Mouse (Mus musculus) gastrocnemius, postnatal 14 days (tissue): ENCODE data around the gene Scrn2. TPM values are rescaled to one million over a fixed set of nuclear protein-coding genes. Genes with fewer than 3 reads are reported as not detected.
A peak's percentile ranks its signal among the peaks of the same experiment; 100 is the strongest.

Source experiments
- DNase-seq: peaks from one replicate; pipeline ENCODE4 v3.0.0; 2021; ENCODE audit warnings: mixed read lengths
- intact Hi-C: fragments of 180-260 bp; cut with DNase I; formaldehyde crosslinking; loops from one replicate; pipeline ENCODE4 v1.15.1; 2025; ENCODE audit warnings: low total_unique reads
- long read RNA-seq, 2 experiments: library from polyadenylated mRNA; stranded (forward); transcript quantifications; one replicate each; pipeline ENCODE4 v2.0.0; 2021
- total RNA-seq, 2 experiments: library from RNA; stranded (reverse); gene quantifications; 2 replicates each; pipeline ENCODE4 v1.2.3; 2021

Gene Scrn2
- total RNA-seq, result 10 to 100 TPM in 1 of 2 experiments, 1 to 10 TPM in 1; 8.9 to 10.4 TPM
- long read RNA-seq, experiment 1, transcript Scrn2-201 (8 exons, 1,530 nt), result major isoform, 8 of 9 reads
- long read RNA-seq, experiment 1, partial matches to known transcripts, result 0 of 9 reads
- long read RNA-seq, experiment 1, other reads (novel, unspliced or antisense), result 1 of 9 reads
- long read RNA-seq, experiment 2, transcript Scrn2-201 (8 exons, 1,530 nt), result major isoform, 17 of 20 reads
- long read RNA-seq, experiment 2, partial matches to known transcripts, result 1 of 20 reads
- long read RNA-seq, experiment 2, other reads (novel, unspliced or antisense), result 2 of 20 reads

DNA sequence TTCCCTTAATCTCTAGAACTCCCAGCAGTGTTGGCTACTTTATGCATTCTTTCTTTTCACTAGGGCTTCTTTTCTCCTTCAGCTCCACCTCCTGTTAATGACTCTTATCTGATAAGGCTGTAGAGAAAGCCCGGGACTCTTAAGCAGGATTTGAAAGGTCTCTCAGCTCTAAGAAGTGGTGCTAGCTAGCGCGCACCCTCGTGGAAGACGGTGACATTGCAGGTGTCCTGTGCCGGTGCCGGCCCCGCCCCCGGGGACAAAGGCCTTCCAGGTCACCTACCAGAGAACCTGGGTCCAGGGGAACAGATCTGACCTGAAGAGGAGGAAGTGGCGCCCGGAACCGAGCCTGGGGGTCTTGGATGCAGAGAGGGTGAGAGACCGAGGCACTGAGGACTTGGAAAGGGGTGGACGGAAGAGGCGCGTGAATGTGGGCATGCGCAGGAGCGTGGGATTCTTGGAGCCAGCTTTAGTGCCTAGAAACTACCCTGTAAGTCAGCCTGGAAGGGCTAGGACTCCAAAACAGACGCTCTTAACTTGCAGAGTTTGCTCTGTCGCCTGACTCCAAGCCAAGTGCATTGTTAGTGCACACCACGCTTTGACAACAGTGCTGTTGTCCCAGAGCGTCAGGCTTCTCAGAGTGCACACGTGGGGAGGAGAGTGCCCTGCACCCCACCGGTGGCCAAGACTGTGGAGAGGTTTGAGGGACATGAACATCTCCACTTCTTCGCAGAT, at the start of gene Scrn2:
TSS of gene Scrn2 (plus strand) at position 253 of the 732 bp plus-strand sequence.
- intact Hi-C loops, result loop anchor here (5.0 kb wide), 1 partner anchor 118 kb away; no protein-coding TSS in a partner anchor

DNA sequence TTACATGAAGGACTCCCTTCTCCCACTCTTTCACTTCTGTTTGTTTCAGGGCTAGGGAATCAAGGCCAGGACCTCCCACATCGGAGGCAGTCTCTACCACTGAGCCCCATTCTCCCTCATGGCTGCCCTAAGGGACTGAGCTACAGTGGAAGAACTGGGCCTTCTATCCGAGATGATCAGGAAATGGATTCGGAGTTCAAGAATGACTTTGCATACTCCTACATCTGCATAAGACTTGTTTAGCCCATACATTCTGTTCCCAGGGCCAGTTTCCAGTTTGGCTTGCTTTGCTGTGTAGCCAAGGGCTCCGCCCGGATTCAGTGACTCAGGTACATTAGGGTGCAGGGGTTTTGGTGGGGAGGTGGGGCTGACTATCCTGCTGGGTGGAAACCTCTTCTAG, 49.7 kb upstream of the Scrn2 start:
- intact Hi-C loops, result no loop called here
- no peak for DNase-seq

More for the DNA sequence above, at the start of gene Scrn2:
- peak; percentile 78 for DNase-seq

DNA sequence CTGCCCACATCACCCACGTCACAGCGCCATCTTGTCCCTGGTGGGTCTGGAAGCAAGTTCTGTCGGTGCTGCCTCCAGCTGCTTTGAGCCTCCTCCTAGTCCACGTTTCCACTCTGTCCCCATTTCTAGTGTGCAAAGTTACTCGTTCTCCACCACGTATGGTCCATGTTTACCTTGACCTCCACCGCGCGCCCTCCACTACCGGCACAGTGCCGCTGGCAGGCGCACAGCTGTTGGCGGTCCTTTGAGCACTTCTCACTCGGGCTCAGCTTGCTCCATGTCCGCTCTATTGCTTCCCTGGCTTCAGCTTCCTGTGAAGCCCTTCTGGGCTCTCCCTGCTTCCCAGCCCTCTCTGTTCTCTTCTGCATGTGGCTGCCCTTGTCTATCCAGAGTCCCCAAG, 48.3 kb upstream of the Scrn2 start:
- no peak for DNase-seq
- intact Hi-C loops, result no loop called here

DNA sequence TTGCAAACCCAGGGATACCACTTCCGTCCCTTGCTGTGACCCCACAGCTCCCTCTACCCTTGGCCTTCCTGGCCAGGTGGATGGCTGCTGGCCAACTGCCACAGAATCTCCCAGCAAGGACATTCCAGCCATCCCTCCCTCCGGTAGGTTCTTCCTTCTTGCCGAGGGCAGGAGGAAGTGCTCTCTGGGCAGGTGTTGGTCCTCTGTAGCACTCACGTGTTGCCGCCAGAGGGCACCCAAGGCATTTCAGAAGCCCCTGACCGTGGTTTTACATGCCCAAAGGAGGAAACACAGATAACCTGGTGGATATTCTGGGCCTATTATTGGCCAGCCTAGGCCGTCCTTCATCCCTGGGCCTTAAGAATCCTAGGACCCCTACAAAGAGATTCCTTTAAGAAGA, 47.4 kb upstream of the Scrn2 start:
- intact Hi-C loops, result no loop called here
- DNase-seq, result peak; percentile 75

DNA sequence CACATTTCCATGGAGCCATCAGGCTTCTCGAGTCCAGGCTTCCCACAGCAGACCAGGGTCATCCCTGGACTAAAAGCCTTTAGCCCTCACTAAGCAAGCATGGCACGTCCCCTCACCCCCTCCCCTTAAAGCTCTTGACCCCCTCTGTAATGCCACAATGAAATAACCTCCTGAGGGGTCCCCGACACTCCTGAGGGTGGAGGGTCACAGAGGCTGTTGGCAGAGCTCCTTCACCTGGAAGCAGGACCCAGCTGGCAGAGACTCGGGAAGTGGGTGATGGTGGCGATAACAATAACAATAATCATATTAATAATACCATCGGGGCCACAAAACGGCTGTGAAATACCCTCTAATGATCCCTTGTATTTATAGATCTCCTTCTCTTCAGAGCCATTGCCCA, 46.9 kb upstream of the Scrn2 start, which contains the start of gene Sp2:
TSS of gene Sp2 (minus strand) at position 101 of the 400 bp plus-strand sequence.
- intact Hi-C loops, result no loop called here

DNA sequence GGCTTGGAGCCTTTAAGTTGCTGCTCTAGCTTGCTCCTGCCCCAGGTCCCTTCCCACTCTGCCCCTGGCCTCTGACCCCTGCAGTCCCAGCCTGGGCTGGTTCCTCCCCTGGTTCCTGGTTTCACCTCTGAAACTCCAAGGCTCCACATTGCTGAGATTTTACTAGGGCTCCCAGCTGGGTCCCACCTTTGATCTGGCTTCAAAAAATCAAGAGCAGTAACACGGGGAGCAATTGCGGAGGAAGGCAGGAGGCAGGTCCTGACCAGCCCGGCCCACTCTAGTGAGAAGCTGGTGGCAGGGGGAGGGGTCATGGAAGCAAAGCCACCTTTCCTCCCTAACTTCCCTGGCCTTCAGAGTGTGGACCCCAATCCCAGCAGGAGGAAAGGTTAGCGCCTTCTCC, 44.8 kb upstream of the Scrn2 start:
- intact Hi-C loops, result loop anchor here (2.0 kb wide), 1 partner anchor 40 kb away; no protein-coding TSS in a partner anchor
- no peak for DNase-seq

More for the DNA sequence above, 46.9 kb upstream of the Scrn2 start, which contains the start of gene Sp2:
- DNase-seq, result no peak

DNA sequence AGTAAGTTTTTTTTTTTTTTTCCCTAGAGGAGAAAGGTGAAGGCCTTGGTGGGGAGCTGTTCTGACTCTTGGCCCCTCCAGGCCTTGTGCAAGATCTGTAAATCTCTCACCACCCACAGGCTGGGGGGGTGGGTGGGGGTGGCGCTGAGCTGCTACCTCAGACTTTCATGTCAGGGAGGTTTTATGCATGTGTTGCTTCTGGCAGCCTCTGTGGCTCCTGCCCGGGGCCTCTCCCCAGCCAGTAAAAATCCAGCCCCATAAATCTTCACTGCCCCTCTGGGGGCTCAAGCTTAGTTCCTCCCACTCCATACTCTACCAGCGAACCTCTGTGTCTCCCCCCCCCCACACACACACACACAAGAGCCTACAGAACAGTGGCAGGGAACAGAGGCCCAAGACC, 43.3 kb upstream of the Scrn2 start:
- DNase-seq, result no peak
- intact Hi-C loops, result no loop called here

DNA sequence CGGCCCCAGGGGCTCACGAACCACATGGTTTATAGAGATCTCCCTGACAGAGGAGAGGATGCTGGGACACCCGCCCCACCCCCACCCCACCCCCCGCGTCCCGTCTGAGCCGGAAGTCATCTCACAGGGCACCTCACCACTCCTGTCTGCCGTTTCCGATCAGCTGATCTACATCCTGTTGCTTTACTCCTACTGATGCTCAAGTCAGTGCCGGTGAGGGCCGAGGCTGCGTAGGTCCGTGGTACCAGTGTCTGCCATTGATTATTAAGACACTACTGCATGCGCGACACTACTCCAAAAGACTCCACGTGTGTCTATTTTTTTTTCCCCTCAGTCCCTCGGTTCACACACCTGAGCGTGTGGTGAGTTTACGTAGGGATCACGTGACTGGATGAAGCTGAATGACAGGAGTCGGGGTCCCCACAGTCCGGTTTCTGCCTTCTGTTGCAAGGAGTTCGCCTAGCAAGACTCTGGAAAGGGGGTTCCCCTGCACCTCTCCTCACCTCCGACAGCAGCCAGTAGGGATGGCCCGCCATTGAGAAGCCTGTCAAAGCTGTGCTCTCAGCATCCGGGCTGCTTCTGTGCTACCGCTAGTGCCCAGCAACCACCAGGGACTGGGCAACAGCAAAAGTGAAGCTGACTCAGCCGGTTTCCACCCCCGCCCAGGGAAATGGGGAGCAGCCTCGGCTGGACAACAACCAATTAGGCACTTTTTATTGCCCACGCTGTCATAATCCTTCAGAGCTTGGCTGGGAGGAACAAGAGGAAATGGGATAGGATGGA, 41.7 kb upstream of the Scrn2 start:
- no peak for DNase-seq
- intact Hi-C loops, result no loop called here

DNA sequence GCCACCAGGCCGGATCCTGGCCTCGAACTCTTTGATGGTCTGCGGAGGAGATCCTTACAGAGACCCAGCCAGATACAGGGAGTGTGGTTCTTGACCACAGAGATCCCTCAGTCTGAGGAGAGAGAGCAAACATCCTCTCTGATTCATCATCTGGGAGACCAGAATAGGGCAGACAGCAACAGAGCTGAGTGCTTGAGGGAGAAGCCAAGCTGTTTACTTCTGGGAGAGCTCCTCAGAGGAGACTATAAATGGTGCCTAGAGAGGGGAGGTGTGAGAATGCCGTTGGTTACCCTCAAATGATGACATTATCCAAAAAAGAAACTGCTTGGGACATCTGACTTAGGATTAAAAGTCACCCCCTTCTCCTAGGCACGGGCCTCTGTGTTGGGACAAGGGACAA, 38.2 kb upstream of the Scrn2 start:
- intact Hi-C loops, result no loop called here
- no peak for DNase-seq

DNA sequence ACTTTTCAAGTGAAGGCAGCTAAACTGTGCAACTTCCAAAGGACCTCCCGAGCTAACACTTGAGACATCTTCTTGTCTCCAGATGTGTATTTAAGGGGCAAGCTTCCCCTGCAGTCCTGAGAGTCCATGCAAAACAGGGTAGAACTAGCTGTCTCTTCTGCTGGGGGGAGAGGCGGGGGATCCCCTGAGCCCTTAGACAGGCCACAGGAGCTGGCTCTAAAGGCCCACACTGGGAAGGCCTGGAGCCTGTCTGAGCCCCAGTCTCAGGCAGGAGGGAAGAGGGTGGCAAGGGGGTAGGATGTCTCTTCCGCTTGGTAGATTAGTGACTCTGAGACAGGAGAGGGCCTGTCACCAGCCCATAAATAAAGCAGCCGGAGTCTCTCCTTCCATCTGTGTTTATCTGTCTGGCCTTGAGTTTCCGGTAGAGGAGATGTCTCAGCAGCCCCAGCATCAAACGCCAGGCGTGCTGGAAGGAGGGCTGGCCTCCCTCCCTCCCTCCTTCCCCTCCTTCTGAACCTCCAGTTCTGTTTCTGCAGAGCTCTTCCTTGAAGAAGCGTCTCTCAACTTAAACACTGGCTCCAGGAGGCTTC, 36.9 kb upstream of the Scrn2 start:
- intact Hi-C loops, result no loop called here
- DNase-seq, result no peak

DNA sequence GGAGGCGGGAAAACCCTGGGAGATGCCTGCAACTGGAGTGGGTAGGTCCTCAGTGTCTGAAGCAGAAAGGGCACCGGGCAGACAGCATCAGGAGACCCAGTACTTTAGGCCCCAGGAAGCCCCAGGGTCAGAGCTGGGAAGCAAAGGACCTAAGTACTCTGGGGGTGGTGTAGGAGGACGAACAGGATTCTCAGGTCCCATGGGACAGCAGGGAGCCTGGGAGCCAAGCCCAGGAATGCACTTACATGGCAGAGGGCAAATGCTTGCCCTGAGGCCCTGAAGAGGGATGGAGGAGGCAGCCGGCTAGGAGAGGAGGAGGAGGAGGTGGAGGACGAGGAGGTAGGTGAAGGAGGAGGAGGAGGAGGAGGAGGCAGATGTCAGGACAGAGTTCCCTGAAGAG, 34.7 kb upstream of the Scrn2 start:
- intact Hi-C loops, result no loop called here
- DNase-seq, result no peak

DNA sequence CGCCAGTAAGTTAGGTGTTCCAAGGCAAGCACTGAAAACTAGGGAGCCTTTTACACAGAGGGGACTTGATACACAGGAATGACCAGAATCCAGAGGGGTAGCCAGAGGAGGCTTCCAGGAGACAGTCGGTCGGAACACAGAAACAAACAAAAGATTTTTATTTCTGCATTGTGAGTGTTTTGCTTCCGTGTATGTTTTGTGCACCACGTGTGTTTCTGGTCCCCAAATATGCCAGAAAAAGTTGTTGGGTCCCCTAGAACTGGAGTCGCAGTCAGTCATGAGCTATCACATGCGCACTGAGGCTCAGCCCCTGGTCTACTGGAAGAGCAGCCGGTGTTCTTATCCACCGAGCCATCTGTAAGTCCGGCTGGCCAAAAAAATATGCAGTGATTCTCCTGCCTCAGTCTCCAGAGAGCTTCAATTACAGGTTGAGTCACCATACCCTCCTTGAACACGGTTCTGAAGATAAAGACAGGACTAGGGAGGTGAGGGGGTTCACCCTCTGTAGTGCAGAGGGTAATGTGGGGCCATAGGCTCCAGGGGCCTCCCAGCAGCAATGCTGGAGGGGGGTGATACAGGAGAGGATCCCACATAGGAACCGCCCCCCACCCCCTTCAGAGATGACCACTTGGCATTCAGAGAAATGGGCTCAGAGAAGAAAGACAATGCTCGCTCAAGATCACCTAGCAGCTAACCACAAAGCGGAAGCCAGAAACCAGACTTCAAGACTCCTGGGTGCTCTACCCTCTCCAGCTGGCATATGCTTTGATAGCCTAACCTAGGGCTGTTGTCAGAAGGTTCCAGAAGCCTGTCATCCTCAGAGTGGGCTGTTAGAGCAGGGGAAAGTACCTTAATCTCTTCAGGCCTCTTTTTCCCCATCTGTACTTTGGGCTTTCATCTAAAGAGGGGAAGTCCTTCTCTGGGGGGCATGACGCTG, 33.6 kb upstream of the Scrn2 start:
- intact Hi-C loops, result no loop called here
- DNase-seq, result no peak

DNA sequence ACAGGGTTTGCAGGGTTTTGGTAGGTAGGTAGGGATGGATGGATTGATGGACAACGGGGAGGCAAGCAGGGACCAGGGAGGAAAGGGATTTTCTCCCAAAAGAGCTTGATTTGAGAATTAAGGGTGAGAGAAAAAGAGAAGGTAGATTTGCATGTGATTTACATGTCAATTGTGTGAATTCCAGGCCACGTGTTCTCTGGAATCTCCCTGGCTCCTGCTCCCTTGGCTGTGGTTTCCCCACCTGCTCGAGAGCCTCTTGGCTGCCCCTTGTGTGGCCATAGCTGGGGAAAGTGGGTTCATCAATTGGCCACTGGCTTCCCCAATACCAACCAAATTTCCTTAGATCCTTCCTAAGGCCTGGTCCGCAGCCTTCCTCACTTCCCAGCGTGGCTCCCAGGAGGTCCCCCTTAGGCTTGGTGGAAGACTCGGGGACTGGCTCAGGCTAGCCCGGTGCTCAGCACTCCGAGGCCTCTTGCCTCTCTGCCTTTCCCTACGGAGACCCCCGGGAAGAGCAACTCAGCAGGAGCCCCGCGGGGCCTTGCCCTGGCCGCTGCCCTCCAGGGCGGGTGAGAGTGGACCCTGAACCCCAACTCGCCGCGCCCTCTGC, 32.9 kb upstream of the Scrn2 start:
- DNase-seq, result no peak
- intact Hi-C loops, result no loop called here

DNA sequence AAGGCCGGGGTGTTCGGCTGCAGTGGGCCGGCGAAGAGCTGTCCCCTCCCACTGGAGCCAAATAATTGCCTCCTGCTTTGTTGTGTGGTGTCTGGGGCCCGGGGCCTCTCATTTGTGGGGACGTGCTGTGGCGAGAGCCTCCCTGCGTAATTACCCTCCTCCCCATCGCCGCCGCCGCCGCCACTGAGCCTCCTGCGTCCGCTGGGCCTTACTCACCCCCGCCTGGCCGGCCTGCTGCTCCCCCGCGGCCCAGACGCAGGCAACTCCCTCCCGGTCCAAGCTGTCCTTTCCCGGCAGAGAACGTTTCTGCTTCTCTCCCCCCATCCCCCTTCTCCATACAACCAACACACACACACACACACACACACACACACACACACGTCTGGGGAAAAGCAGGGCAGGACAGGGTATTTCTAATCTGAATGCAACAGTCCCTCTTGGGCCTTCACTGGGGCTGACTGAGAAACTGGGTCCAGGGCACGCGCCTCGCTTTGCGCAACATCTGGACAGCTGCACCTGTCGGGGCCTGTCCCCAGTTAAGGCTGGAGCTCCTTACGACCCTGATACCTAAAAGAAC, 32.3 kb upstream of the Scrn2 start:
- intact Hi-C loops, result no loop called here
- peak; percentile 52 for DNase-seq

DNA sequence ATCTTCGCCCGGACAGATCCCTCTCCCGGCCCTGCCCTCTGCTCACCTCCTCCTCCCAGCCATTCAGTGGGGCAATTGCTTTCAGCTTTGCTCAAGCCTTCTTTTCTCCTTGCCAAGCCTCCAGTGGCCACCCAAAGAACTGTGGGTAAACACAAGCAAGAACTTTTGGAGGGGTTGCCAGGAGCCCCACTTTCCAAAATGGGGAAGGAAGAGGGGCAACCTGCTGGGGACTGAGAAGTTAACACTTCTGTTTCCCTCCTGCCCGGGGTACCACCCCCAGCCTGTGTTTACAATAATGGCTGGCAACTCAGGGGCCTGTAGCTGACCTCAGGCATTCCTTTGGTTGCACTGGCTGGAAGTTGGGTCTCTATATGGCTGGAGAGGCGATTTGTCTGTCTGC, 26.6 kb upstream of the Scrn2 start:
- intact Hi-C loops, result no loop called here
- no peak for DNase-seq

DNA sequence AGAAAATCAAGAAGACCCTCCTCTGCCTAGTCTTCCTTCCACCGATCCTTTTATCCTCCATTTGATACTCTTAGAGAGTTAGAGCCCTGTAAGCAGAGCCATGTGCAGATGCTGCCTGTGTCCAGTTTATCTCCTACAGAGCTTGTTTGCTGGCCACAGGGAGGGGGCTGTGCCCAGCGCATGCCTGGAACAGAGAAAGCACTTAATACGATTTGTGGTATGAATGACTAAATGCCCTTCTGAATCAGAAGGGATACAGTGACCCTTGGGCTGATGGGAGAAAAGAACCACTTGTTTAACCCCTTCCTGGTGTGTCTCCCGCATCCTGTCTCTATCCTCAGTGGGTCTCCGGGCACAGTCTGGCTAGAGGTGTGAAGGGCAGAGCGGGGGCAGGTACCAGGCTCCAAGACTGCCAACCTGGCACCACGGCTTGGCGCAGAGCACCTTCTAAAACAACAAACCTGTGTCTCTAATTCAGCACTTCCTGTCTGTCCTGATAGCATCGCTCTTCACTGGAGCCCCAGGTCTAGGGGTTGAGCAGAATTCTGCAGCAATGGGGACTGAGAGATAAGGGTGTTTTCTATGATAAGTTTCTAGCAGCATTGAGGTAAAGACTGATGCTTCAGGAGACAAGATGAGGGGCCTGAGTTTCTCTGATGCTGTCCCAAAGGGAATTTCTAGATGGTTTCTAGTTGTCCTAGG, 22.5 kb upstream of the Scrn2 start:
- intact Hi-C loops, result no loop called here
- DNase-seq, result no peak

DNA sequence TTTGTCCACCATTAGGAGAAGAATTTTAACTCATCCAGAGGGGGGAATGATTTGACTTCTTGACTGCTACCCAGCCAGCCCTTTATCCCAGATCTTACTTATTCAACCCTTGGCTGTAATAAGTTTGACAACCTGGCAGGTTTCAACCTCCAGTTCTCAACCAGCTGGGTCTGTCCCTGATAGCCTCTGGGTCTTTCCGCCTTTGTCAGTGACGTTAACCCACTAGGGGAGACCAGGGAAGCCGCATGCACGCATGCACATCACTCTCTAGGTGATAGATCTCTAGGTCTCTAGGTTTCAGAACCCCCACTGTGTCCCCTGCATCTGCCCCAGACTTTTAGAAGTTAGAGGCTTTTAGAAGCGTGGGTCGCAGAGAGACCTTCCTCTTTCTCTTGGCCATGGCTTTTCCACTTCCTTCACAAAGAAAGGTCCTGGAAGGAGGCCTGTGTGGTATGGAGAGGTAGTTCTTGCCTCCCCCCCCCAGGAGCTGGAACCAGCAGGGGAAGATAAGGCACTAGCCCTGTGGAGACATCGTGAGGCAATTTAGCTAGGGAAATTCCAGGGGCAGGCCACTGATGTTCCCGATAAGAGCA, 20.4 kb upstream of the Scrn2 start:
- DNase-seq, result no peak
- intact Hi-C loops, result no loop called here
